Mouse (Mus musculus): ENCODE measurements at regions not wholly inside any gene's neighbourhood (a gene's known extent, or its start where the extent isn't known, plus 50 kb on each side); places are given as distances from the start of the nearest gene placed in this dataset.

- DNase-seq: no peak
- intact Hi-C loops (cut with DNase I): loop anchor here (10.0 kb wide), 1 partner anchor 566 kb away; the partner anchor contains the start of gene Vcan
Observed at GRCm38 (mm10) chr13:90310482-90310881, 221.1 kb upstream of the Xrcc4 start.

- intact Hi-C loops (cut with DNase I): no loop called here
- DNase-seq: no peak
Observed at GRCm38 (mm10) chr13:90300481-90300880, 211.1 kb upstream of the Xrcc4 start.

- intact Hi-C loops (cut with DNase I): no loop called here
- DNase-seq: no peak
Observed at GRCm38 (mm10) chr13:90294648-90295007, 205.2 kb upstream of the Xrcc4 start.

- DNase-seq: no peak
- intact Hi-C loops (cut with DNase I): no loop called here
Observed at GRCm38 (mm10) chr13:90293697-90294647, 204.6 kb upstream of the Xrcc4 start.

- intact Hi-C loops (cut with DNase I): no loop called here
Observed at GRCm38 (mm10) chr13:90292905-90293304, 203.5 kb upstream of the Xrcc4 start.

GRCm38 (mm10) chr13:90292124-90292523 lies 202.7 kb upstream of the Xrcc4 start:
- intact Hi-C loops (cut with DNase I): no loop called here
- no peak for DNase-seq

More at GRCm38 (mm10) chr13:90292905-90293304, 203.5 kb upstream of the Xrcc4 start:
- DNase-seq: no peak

- intact Hi-C loops (cut with DNase I): no loop called here
- DNase-seq: no peak
Observed at GRCm38 (mm10) chr13:90280976-90281375, 191.6 kb upstream of the Xrcc4 start.

GRCm38 (mm10) chr13:90279786-90280382 lies 190.5 kb upstream of the Xrcc4 start:
- DNase-seq: peak; percentile 39
- intact Hi-C loops (cut with DNase I): no loop called here

GRCm38 (mm10) chr13:90279355-90279754 lies 189.9 kb upstream of the Xrcc4 start:
- intact Hi-C loops (cut with DNase I): no loop called here
- peak; percentile 10 for DNase-seq

- DNase-seq: no peak
- intact Hi-C loops (cut with DNase I): no loop called here
Observed at GRCm38 (mm10) chr13:90259071-90259742, 169.8 kb upstream of the Xrcc4 start.

- DNase-seq: no peak
- intact Hi-C loops (cut with DNase I): no loop called here
Observed at GRCm38 (mm10) chr13:90252981-90253380, 163.6 kb upstream of the Xrcc4 start.

GRCm38 (mm10) chr13:90245997-90246765 lies 156.8 kb upstream of the Xrcc4 start:
- intact Hi-C loops (cut with DNase I): no loop called here
- DNase-seq: no peak

GRCm38 (mm10) chr13:90238331-90238730 lies 148.9 kb upstream of the Xrcc4 start:
- intact Hi-C loops (cut with DNase I): no loop called here
- DNase-seq: peak; percentile 26

- intact Hi-C loops (cut with DNase I): no loop called here
- no peak for DNase-seq
Observed at GRCm38 (mm10) chr13:90233986-90234385, 144.6 kb upstream of the Xrcc4 start.

GRCm38 (mm10) chr13:90233561-90233960 lies 144.2 kb upstream of the Xrcc4 start:
- intact Hi-C loops (cut with DNase I): no loop called here

GRCm38 (mm10) chr13:90229106-90229505 lies 139.7 kb upstream of the Xrcc4 start:
- intact Hi-C loops (cut with DNase I): no loop called here
- no peak for DNase-seq

More at GRCm38 (mm10) chr13:90233561-90233960, 144.2 kb upstream of the Xrcc4 start:
- no peak for DNase-seq

GRCm38 (mm10) chr13:90226212-90226611 lies 136.8 kb upstream of the Xrcc4 start:
- intact Hi-C loops (cut with DNase I): no loop called here
- no peak for DNase-seq

- no peak for DNase-seq
- intact Hi-C loops (cut with DNase I): no loop called here
Observed at GRCm38 (mm10) chr13:90212390-90212789, 123.0 kb upstream of the Xrcc4 start.

- no peak for DNase-seq
- intact Hi-C loops (cut with DNase I): no loop called here
Observed at GRCm38 (mm10) chr13:90207875-90208274, 118.5 kb upstream of the Xrcc4 start.
